ENCODE assay signal across 8 mouse cellular contexts in the genomic region with DNA sequence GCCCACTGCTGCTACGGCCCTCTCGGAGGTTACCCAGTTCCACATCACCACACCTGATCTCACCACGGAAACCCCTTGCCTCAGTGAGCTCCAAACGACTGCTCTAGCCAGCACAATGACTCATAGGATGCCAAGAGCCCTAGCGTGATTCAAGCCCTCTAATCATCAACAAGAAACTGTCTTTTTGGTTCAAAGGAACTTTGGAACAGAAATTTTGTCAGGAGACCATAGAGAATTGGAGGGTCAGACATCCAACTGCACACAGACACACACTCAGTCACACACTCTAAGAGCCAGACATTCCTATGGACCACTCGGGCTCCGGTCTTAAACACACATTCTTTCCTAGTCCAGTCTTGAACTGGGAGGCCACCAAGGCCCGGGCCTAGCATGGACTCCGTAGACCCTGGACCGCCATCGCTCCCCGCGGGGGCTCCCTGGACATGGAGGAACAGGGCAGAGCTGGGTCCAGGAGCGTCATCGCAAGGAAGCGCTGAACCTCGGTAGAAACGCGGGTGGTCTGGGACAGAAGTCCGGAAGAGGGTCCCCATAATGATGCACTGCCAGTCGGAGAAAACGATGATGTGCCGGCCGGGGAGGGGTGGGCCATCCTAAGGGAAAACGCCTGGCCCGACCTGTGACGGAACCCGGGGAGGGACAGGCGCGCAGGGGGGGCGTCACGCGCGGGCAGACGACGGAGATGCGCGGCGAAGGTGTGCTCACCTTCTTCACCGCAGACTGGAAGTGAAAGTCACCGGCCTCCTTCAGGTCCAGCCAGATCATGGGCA. TPM values are rescaled to one million over a fixed set of nuclear protein-coding genes. Genes with fewer than 3 reads are reported as not detected.
DNase-seq lines count a peak whose midpoint lies in the region; ATAC-seq and TF ChIP-seq lines count a peak whose summit lies in the region.

No protein-coding gene starts in this region.

- H3K27ac ChIP-seq in heart, adult 2 months = peak overlapping the region; percentile 93
- peak overlapping the region; percentile 56 for H3K27ac ChIP-seq in limb, embryonic 12.5 days
- H3K27ac ChIP-seq in neural tube, embryonic 15.5 days (replicated peaks) = peak overlapping the region; percentile 84

- intact Hi-C loops in heart, adult 2 months (cut with DNase I) = loop anchor here (5.0 to 10.0 kb wide), 2 partner anchors 75 to 867 kb away; a partner anchor contains a TSS
- intact Hi-C loops in heart, postnatal 36 days (cut with DNase I) = loop anchor here (1.0 to 5.0 kb wide), 3 partner anchors 70 to 125 kb away; a partner anchor contains a TSS

- WGBS in heart, adult 2 months = under 1% methylated on average over 41 of the region's 41 CpGs
- 1% methylated on average over 41 of the region's 41 CpGs for WGBS in limb, embryonic 12.5 days
- 2% methylated on average over 41 of the region's 41 CpGs for WGBS in neural tube, embryonic 15.5 days

- peak overlapping the region; percentile 73 for H3K9ac ChIP-seq in heart, adult 2 months (ENCODE audit: low read depth, low read length)
- H3K9ac ChIP-seq in limb, embryonic 12.5 days (replicated peaks) = peak overlapping the region; percentile 88
- H3K9ac ChIP-seq in neural tube, embryonic 15.5 days (replicated peaks) = peak overlapping the region; percentile 91

- H3K36me3 ChIP-seq in heart, adult 2 months (ENCODE audit: control insufficient read depth, insufficient read depth, low read length) = no peaks in the 10 kb centered on the region
- peaks cover 22% of the 10 kb centered on the region; the same call in 1 of the 2 replicates for H3K36me3 ChIP-seq in limb, embryonic 12.5 days
- H3K36me3 ChIP-seq in neural tube, embryonic 15.5 days = no peaks in the 10 kb centered on the region; the same call in 1 of the 2 replicates

- TF ChIP-seq CTCF in heart, adult 2 months (IDR thresholded peaks at IDR 0.05) = no peak

- peak overlapping the region; percentile 82 for H3K4me3 ChIP-seq in heart, adult 2 months
- peak overlapping the region; percentile 86 for H3K4me3 ChIP-seq in limb, embryonic 12.5 days (replicated peaks)
- peak overlapping the region; percentile 83 for H3K4me3 ChIP-seq in neural tube, embryonic 15.5 days (replicated peaks)

- no peaks in the 10 kb centered on the region for H3K9me3 ChIP-seq in limb, embryonic 12.5 days
- H3K9me3 ChIP-seq in neural tube, embryonic 15.5 days (replicated peaks) = no peaks in the 10 kb centered on the region

- H3K4me1 ChIP-seq in heart, adult 2 months (ENCODE audit: control insufficient read depth, insufficient read depth, low read length) = peaks cover 2% of the 10 kb centered on the region
- peaks cover 13% of the 10 kb centered on the region for H3K4me1 ChIP-seq in limb, embryonic 12.5 days (replicated peaks)
- H3K4me1 ChIP-seq in neural tube, embryonic 15.5 days = peaks cover 28% of the 10 kb centered on the region

- no peak for TF ChIP-seq POLR2A in heart, adult 2 months (IDR thresholded peaks at IDR 0.05; ENCODE audit: insufficient read depth, low read depth, low read length)

- no peak for TF ChIP-seq EP300 in heart, adult 2 months (IDR thresholded peaks at IDR 0.05; ENCODE audit: insufficient read depth, low read depth, low read length)

- H3K27me3 ChIP-seq in heart, adult 2 months (ENCODE audit: control insufficient read depth, insufficient read depth, low read length) = no peaks in the 10 kb centered on the region
- no peaks in the 10 kb centered on the region for H3K27me3 ChIP-seq in limb, embryonic 12.5 days
- no peaks in the 10 kb centered on the region for H3K27me3 ChIP-seq in neural tube, embryonic 15.5 days (replicated peaks)

- peak; percentile 39 for ATAC-seq in erythroid progenitor cell, adult 5-6 weeks (replicated peaks; ENCODE audit: low FRiP score, poor library complexity, severe bottlenecking)
- ATAC-seq in limb, embryonic 12.5 days (ENCODE audit: insufficient number of reproducible peaks, insufficient read depth, low FRiP score, low TSS enrichment, low read depth) = peak; percentile 70
- peak; percentile 72 for ATAC-seq in neural tube, embryonic 15.5 days (ENCODE audit: low FRiP score)

- DNase-seq in heart, adult 2 months = no peak
- no peak for DNase-seq in heart, postnatal 36 days
- peak; percentile 34 to 44 for DNase-seq in thymus, postnatal 10 days (ENCODE audit: low spot score in 2 of 2)
- DNase-seq in thymus, adult 18-20 months = no peak
- no peak for DNase-seq in ovary, postnatal 36 days (ENCODE audit: low spot score)

- peak overlapping the region; percentile 93 for H3K4me2 ChIP-seq in limb, embryonic 12.5 days
- peak overlapping the region; percentile 94 for H3K4me2 ChIP-seq in neural tube, embryonic 15.5 days

- peaks cover 2% of the 10 kb centered on the region for H3K79me2 ChIP-seq in heart, adult 2 months (replicated peaks; ENCODE audit: control insufficient read depth, insufficient read depth, low read length)

RNA-seq across cellular contexts. Expression of a gene that starts 0.5 kb away (rescaled TPM):
- total RNA-seq in heart, adult 2 months (2021) = 10 to 100 TPM; 12.9 to 15.2 TPM
- 10.5 and 15.4 TPM in 2 replicates for polyA plus RNA-seq in heart, adult 2 months (2012; rRNA removed)
- 10 to 100 TPM; 13.9 to 14.3 TPM for total RNA-seq in heart, postnatal 36 days (2021)
- 2.1 and 6.1 TPM in 2 replicates for total RNA-seq in erythroid progenitor cell, adult 5-6 weeks (2015; ENCODE audit: low replicate concordance)
- total RNA-seq in erythroid progenitor cell, adult 5-6 weeks (2017; ENCODE audit: low replicate concordance) = 2.6 and 3.7 TPM in 2 replicates
- polyA plus RNA-seq in limb, embryonic 12.5 days (2016; fragmentation: Nextera tagmentation; extraction: Ambion mirVana) = 18.3 and 20.2 TPM in 2 replicates
- 24.6 and 25.8 TPM in 2 replicates for polyA plus RNA-seq in neural tube, embryonic 15.5 days (2015; fragmentation: Nextera tagmentation; extraction: Ambion mirVana)

RNA-seq across cellular contexts. Expression of a gene that starts 12.0 kb away (rescaled TPM):
- not detected for total RNA-seq in heart, adult 2 months (2021)
- 0.94 and 0.96 TPM in 2 replicates for polyA plus RNA-seq in heart, adult 2 months (2012; rRNA removed)
- total RNA-seq in heart, postnatal 36 days (2021) = under 1 TPM; 0.42 to 0.49 TPM
- 3,384 and 3,702 TPM in 2 replicates for total RNA-seq in erythroid progenitor cell, adult 5-6 weeks (2015; ENCODE audit: low replicate concordance)
- total RNA-seq in erythroid progenitor cell, adult 5-6 weeks (2017; ENCODE audit: low replicate concordance) = 855 and 1,251 TPM in 2 replicates
- polyA plus RNA-seq in limb, embryonic 12.5 days (2016; fragmentation: Nextera tagmentation; extraction: Ambion mirVana) = 0.69 and 0.95 TPM in 2 replicates
- polyA plus RNA-seq in neural tube, embryonic 15.5 days (2015; fragmentation: Nextera tagmentation; extraction: Ambion mirVana) = 1.9 and 3.3 TPM in 2 replicates

Comparison
In these comparisons a context has a peak if more than half of its experiments do, and no peak if none do; other contexts are left out.
1. DNase-seq: peak in thymus, postnatal 10 days (2 of 2); none in heart, adult 2 months (0 of 2), heart, postnatal 36 days (0 of 2), thymus, adult 18-20 months (0 of 2) and ovary, postnatal 36 days (single experiment).
2. RNA of a gene that starts 12.0 kb away (total RNA-seq): 855 to 3,702 TPM in erythroid progenitor cell, adult 5-6 weeks; 0.42 to 0.49 TPM in heart, postnatal 36 days and not detected in heart, adult 2 months; every median in the first group is over 100 times any median in the second.
3. Peak in every context shown above with its lines, with median percentiles within 50 percentile points of each other: H3K27ac ChIP-seq, H3K4me3 ChIP-seq, H3K9ac ChIP-seq and ATAC-seq.